Mouse (Mus musculus) monocyte, adult 2 months (primary cell): ENCODE results near the gene Gsk3a.
"Not testable (repeated sequence)": the region's sequence is repeated elsewhere in the genome, so short reads cannot be mapped to it uniquely, and the experiment has no call there.

Experiments used
- DNase-seq, 2 experiments: peaks; one replicate each; pipeline ENCODE4 v3.0.0; 2022; ENCODE audit warnings: low spot score in 2 of 2, low read depth in 1 of 2

Gsk3a gene

GRCm38 (mm10) chr7:25273259-25274241, 35.9 kb upstream of the Gsk3a start:
- DNase-seq, result no peak

GRCm38 (mm10) chr7:25272445-25273258, 35.0 kb upstream of the Gsk3a start:
- DNase-seq, result no peak

- DNase-seq, result no peak
These were observed 34.2 kb upstream of the Gsk3a start for GRCm38 (mm10) chr7:25271651-25272444.

- DNase-seq, result no peak
These were observed 33.3 kb upstream of the Gsk3a start for GRCm38 (mm10) chr7:25270652-25271633.

GRCm38 (mm10) chr7:25269545-25270271, 32.1 kb upstream of the Gsk3a start:
- no peak for DNase-seq

- no peak for DNase-seq
These were observed 31.4 kb upstream of the Gsk3a start for GRCm38 (mm10) chr7:25269029-25269428.

GRCm38 (mm10) chr7:25268588-25268987, 30.9 kb upstream of the Gsk3a start:
- no peak for DNase-seq

- DNase-seq, result peak; percentile 97 to 98
These were observed 30.3 kb upstream of the Gsk3a start for GRCm38 (mm10) chr7:25267751-25268463.

- DNase-seq, result peak; percentile 99
These were observed 29.7 kb upstream of the Gsk3a start, which contains the start of gene Cic for GRCm38 (mm10) chr7:25267301-25267750. TSS of gene Cic (plus strand) at chr7:25267704.

- DNase-seq, result no peak
These were observed 28.7 kb upstream of the Gsk3a start for GRCm38 (mm10) chr7:25266180-25266962.

GRCm38 (mm10) chr7:25265743-25266142, 28.1 kb upstream of the Gsk3a start:
- not testable (repeated sequence) for DNase-seq

GRCm38 (mm10) chr7:25263968-25264870, 26.6 kb upstream of the Gsk3a start:
- no peak for DNase-seq

GRCm38 (mm10) chr7:25261896-25262295, 24.2 kb upstream of the Gsk3a start:
- DNase-seq, result no peak

- no peak for DNase-seq
These were observed 14.2 kb upstream of the Gsk3a start for GRCm38 (mm10) chr7:25251822-25252221.

- DNase-seq, result no peak
These were observed 13.6 kb upstream of the Gsk3a start for GRCm38 (mm10) chr7:25251071-25251791.
